23 mouse cellular contexts compared by ENCODE assay signal in genomic region chr16:67121781-67122180, GRCm38 (mm10).
"Had no signal": no experiment of that assay in that cellular context is flagged by ENCODE, and none has a peak within 500 bp of the region (broad histone marks: within the 10 kb centered on the region; RNA-seq: fewer than 3 reads in every experiment).

No protein-coding gene starts in this region.

- H3K4me3 ChIP-seq: heart, adult 2 months; heart, embryonic 13.5 days; heart, embryonic 15.5 days; hindbrain, embryonic 13.5 days; hindbrain, embryonic 15.5 days; left cerebral cortex, adult 2 months; limb, embryonic 10.5 days; limb, embryonic 12.5 days; liver, embryonic 13.5 days; liver, embryonic 15.5 days had no signal

- DNase-seq: gastrocnemius, postnatal 14 days; gastrocnemius, postnatal 36 days; heart, adult 11 months; heart, adult 2 months; heart, postnatal 14 days; heart, postnatal 36 days; kidney, adult 11 months; kidney, adult 8-10 months; kidney, postnatal 10 days; kidney, postnatal 25 days; kidney, postnatal 4 days; liver; liver, embryonic 13.5 days; liver, postnatal 0 days had no signal

- H3K4me1 ChIP-seq: heart, embryonic 13.5 days; heart, embryonic 15.5 days; hindbrain, embryonic 13.5 days; hindbrain, embryonic 15.5 days; limb, embryonic 10.5 days; limb, embryonic 12.5 days; liver, embryonic 13.5 days; liver, embryonic 15.5 days had no signal

- H3K27me3 ChIP-seq: heart, embryonic 13.5 days; heart, embryonic 15.5 days; hindbrain, embryonic 13.5 days; hindbrain, embryonic 15.5 days; limb, embryonic 12.5 days; liver, embryonic 13.5 days; liver, embryonic 15.5 days had no signal

- H3K27ac ChIP-seq: heart, adult 2 months; heart, embryonic 13.5 days; heart, embryonic 15.5 days; hindbrain, embryonic 13.5 days; hindbrain, embryonic 15.5 days; hindbrain, postnatal 0 days; left cerebral cortex, adult 2 months; limb, embryonic 10.5 days; limb, embryonic 12.5 days; liver, embryonic 13.5 days; liver, embryonic 15.5 days had no signal

- H3K36me3 ChIP-seq: heart, embryonic 13.5 days; heart, embryonic 15.5 days; hindbrain, embryonic 13.5 days; hindbrain, embryonic 15.5 days; limb, embryonic 10.5 days; limb, embryonic 12.5 days; liver, embryonic 13.5 days; liver, embryonic 15.5 days had no signal
